Mouse (Mus musculus): Measurements from ENCODE around the gene Shisa6. TPM values are rescaled to one million over a fixed set of nuclear protein-coding genes. Genes with fewer than 3 reads are reported as not detected.
A peak's percentile ranks its signal among the peaks of the same experiment; 100 is the strongest.
"Not testable (repeated sequence)": the region's sequence is repeated elsewhere in the genome, so short reads cannot be mapped to it uniquely, and the experiment has no call there.

Gene Shisa6
- polyA plus RNA-seq, 1 experiment: 0.27 TPM

- no peaks in the 10 kb centered on the region for H3K27me3 ChIP-seq (ENCODE audit: control insufficient read depth, insufficient read depth, low read length)
- no peaks in the 10 kb centered on the region for H3K4me1 ChIP-seq (ENCODE audit: control insufficient read depth, insufficient read depth, low read length)
- TF ChIP-seq POLR2A (IDR thresholded peaks at IDR 0.05; ENCODE audit: control insufficient read depth, low read depth, low read length) (no peak), CTCF (IDR thresholded peaks at IDR 0.05; ENCODE audit: control insufficient read depth, insufficient read depth, insufficient replicate concordance, low read depth, low read length) (no peak)
- H3K27ac ChIP-seq (ENCODE audit: control insufficient read depth, insufficient read depth, low read depth, low read length): 0 out of 2 replicates have a peak overlapping the region, but pooled peaks have one; percentile 11
- H3K4me3 ChIP-seq (ENCODE audit: control insufficient read depth, low read depth, low read length): no peak overlapping the region
- H3K36me3 ChIP-seq (ENCODE audit: control insufficient read depth, insufficient read depth, low read length): no peaks in the 10 kb centered on the region
These were observed 38.0 kb downstream of the Shisa6 start for GRCm38 (mm10) chr11:66487765-66488164.

DNA sequence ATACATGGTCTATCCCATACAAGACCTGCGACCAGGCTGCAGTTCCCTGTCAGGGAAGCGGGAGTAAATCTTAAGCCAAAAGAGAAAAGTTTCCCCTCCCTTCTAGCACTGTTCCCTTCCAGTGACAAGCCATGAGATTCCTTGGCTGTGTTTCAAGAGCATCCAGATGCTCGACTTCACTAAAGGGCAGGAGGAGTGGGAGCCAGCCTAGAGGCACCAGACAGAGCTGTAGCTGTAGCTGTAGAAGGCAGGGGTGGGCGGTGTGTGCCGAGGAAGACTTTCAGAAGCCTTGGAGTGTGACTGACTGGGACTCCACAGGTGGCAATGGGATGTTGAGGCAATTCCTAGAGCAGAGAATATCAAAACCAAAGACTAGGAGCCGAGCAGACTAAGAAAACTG, 43.3 kb downstream of the Shisa6 start:
- TF ChIP-seq CTCF (IDR thresholded peaks at IDR 0.05; ENCODE audit: control insufficient read depth, insufficient read depth, insufficient replicate concordance, low read depth, low read length) (no peak), POLR2A (IDR thresholded peaks at IDR 0.05; ENCODE audit: control insufficient read depth, low read depth, low read length) (no peak)
- no peaks in the 10 kb centered on the region for H3K4me1 ChIP-seq (ENCODE audit: control insufficient read depth, insufficient read depth, low read length)
- H3K36me3 ChIP-seq (ENCODE audit: control insufficient read depth, insufficient read depth, low read length): no peaks in the 10 kb centered on the region

DNA sequence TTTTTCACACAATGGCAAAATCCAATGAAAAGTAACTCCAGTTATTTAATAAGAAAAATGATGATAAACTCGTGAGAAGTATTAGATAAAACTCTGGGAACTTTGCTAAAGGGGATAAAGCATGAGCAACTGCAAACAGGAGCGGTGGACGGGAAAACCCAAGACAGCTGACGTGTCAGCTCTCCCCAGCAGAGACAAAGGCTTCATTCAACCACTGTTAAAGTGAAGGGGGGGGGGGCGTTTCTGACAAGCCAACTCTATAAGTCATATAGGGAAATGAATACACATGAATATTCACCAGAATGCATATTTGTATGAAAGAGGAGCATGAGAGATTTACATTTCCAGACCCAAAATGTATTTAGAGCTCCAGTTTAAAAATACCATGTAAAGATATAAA, 83.1 kb downstream of the Shisa6 start:
- no peaks in the 10 kb centered on the region for H3K27me3 ChIP-seq (ENCODE audit: control insufficient read depth, insufficient read depth, low read length)
- no peaks in the 10 kb centered on the region for H3K36me3 ChIP-seq (ENCODE audit: control insufficient read depth, insufficient read depth, low read length)
- TF ChIP-seq POLR2A (IDR thresholded peaks at IDR 0.05; ENCODE audit: control insufficient read depth, low read depth, low read length) (no peak), CTCF (IDR thresholded peaks at IDR 0.05; ENCODE audit: control insufficient read depth, insufficient read depth, insufficient replicate concordance, low read depth, low read length) (no peak)
- no peak overlapping the region for H3K4me3 ChIP-seq (ENCODE audit: control insufficient read depth, low read depth, low read length)
- H3K4me1 ChIP-seq (ENCODE audit: control insufficient read depth, insufficient read depth, low read length): no peaks in the 10 kb centered on the region
- H3K27ac ChIP-seq (ENCODE audit: control insufficient read depth, insufficient read depth, low read depth, low read length): no peak overlapping the region

More for the DNA sequence above, 43.3 kb downstream of the Shisa6 start:
- Histone ChIP-seq H3K27ac (ENCODE audit: control insufficient read depth, insufficient read depth, low read depth, low read length) (no peak overlapping the region), H3K4me3 (ENCODE audit: control insufficient read depth, low read depth, low read length) (no peak overlapping the region), H3K27me3 (ENCODE audit: control insufficient read depth, insufficient read depth, low read length) (no peaks in the 10 kb centered on the region)

GRCm38 (mm10) chr11:66426129-66426528, 99.6 kb downstream of the Shisa6 start:
- no peaks in the 10 kb centered on the region for H3K36me3 ChIP-seq (ENCODE audit: control insufficient read depth, insufficient read depth, low read length)
- no peaks in the 10 kb centered on the region for H3K27me3 ChIP-seq (ENCODE audit: control insufficient read depth, insufficient read depth, low read length)
- no peaks in the 10 kb centered on the region for H3K4me1 ChIP-seq (ENCODE audit: control insufficient read depth, insufficient read depth, low read length)
- no peak overlapping the region for H3K4me3 ChIP-seq (ENCODE audit: control insufficient read depth, low read depth, low read length)
- H3K27ac ChIP-seq (ENCODE audit: control insufficient read depth, insufficient read depth, low read depth, low read length): no peak overlapping the region
- TF ChIP-seq POLR2A (IDR thresholded peaks at IDR 0.05; ENCODE audit: control insufficient read depth, low read depth, low read length): no peak
- TF ChIP-seq CTCF (IDR thresholded peaks at IDR 0.05; ENCODE audit: control insufficient read depth, insufficient read depth, insufficient replicate concordance, low read depth, low read length): no peak

GRCm38 (mm10) chr11:66418216-66418615, 107.5 kb downstream of the Shisa6 start:
- Histone ChIP-seq H3K36me3 (ENCODE audit: control insufficient read depth, insufficient read depth, low read length) (no peaks in the 10 kb centered on the region), H3K4me3 (ENCODE audit: control insufficient read depth, low read depth, low read length) (no peak overlapping the region), H3K27ac (ENCODE audit: control insufficient read depth, insufficient read depth, low read depth, low read length) (no peak overlapping the region), H3K4me1 (ENCODE audit: control insufficient read depth, insufficient read depth, low read length) (no peaks in the 10 kb centered on the region), H3K27me3 (ENCODE audit: control insufficient read depth, insufficient read depth, low read length) (no peaks in the 10 kb centered on the region)
- TF ChIP-seq CTCF (IDR thresholded peaks at IDR 0.05; ENCODE audit: control insufficient read depth, insufficient read depth, insufficient replicate concordance, low read depth, low read length): no peak
- no peak for TF ChIP-seq POLR2A (IDR thresholded peaks at IDR 0.05; ENCODE audit: control insufficient read depth, low read depth, low read length)

DNA sequence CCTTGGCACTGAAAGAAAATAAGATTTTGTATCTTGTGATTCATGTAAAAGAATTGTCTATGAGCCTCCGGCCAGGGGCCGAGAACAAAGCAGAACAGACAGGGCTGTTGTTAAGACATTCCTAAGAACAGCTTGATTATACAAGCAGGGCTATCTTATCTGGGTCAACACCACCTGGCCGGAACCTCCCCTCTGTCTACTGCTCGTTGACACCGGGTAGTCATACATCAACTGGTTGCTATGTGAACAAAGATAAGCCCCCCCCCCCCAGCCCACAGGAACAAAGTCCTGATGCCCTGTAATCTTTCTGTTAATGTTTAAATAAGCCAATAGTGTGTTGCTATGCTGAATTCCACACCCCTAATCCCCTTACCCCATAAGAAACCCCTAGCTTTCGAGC, 117.0 kb downstream of the Shisa6 start:
- not testable (repeated sequence) for H3K27me3 ChIP-seq (ENCODE audit: control insufficient read depth, insufficient read depth, low read length); H3K4me3 ChIP-seq (ENCODE audit: control insufficient read depth, low read depth, low read length); H3K36me3 ChIP-seq (ENCODE audit: control insufficient read depth, insufficient read depth, low read length)

GRCm38 (mm10) chr11:66400036-66400435, 125.7 kb downstream of the Shisa6 start:
- TF ChIP-seq CTCF (IDR thresholded peaks at IDR 0.05; ENCODE audit: control insufficient read depth, insufficient read depth, insufficient replicate concordance, low read depth, low read length) (no peak), POLR2A (IDR thresholded peaks at IDR 0.05; ENCODE audit: control insufficient read depth, low read depth, low read length) (no peak)
- H3K27me3 ChIP-seq (ENCODE audit: control insufficient read depth, insufficient read depth, low read length): no peaks in the 10 kb centered on the region
- H3K4me1 ChIP-seq (ENCODE audit: control insufficient read depth, insufficient read depth, low read length): no peaks in the 10 kb centered on the region
- no peak overlapping the region for H3K27ac ChIP-seq (ENCODE audit: control insufficient read depth, insufficient read depth, low read depth, low read length)
- no peaks in the 10 kb centered on the region for H3K36me3 ChIP-seq (ENCODE audit: control insufficient read depth, insufficient read depth, low read length)
- no peak overlapping the region for H3K4me3 ChIP-seq (ENCODE audit: control insufficient read depth, low read depth, low read length)

More for the DNA sequence above, 117.0 kb downstream of the Shisa6 start:
- not testable (repeated sequence) for H3K4me1 ChIP-seq (ENCODE audit: control insufficient read depth, insufficient read depth, low read length); H3K27ac ChIP-seq (ENCODE audit: control insufficient read depth, insufficient read depth, low read depth, low read length)

GRCm38 (mm10) chr11:66387561-66387960, 138.2 kb downstream of the Shisa6 start:
- no peaks in the 10 kb centered on the region for H3K4me1 ChIP-seq (ENCODE audit: control insufficient read depth, insufficient read depth, low read length)
- TF ChIP-seq POLR2A (IDR thresholded peaks at IDR 0.05; ENCODE audit: control insufficient read depth, low read depth, low read length): no peak
- no peak for TF ChIP-seq CTCF (IDR thresholded peaks at IDR 0.05; ENCODE audit: control insufficient read depth, insufficient read depth, insufficient replicate concordance, low read depth, low read length)
- H3K4me3 ChIP-seq (ENCODE audit: control insufficient read depth, low read depth, low read length): no peak overlapping the region
- H3K27me3 ChIP-seq (ENCODE audit: control insufficient read depth, insufficient read depth, low read length): no peaks in the 10 kb centered on the region
- no peaks in the 10 kb centered on the region for H3K36me3 ChIP-seq (ENCODE audit: control insufficient read depth, insufficient read depth, low read length)
- H3K27ac ChIP-seq (ENCODE audit: control insufficient read depth, insufficient read depth, low read depth, low read length): no peak overlapping the region

All from testis, adult 2 months (tissue).